Mouse (Mus musculus) kidney, adult 2 months (tissue): ENCODE results near the gene Noct.
A peak's percentile ranks its signal among the peaks of the same experiment; 100 is the strongest.

ENCODE experiments used
- CTCF ChIP-seq: fragments of 200-500 bp; conservative IDR thresholded peaks from 2 replicates; pipeline ENCODE4 v1.5.1; 2011; ENCODE audit warnings: low read depth, mild to moderate bottlenecking, control low read depth, low read length, moderate library complexity, mixed read lengths; ENCODE audit not compliant: insufficient read depth, insufficient read length
- POLR2A ChIP-seq: fragments of 200-500 bp; IDR thresholded peaks from one replicate; pipeline ENCODE4 v1.6.1; 2011; ENCODE audit warnings: low read depth, low read length, control low read depth

DNA sequence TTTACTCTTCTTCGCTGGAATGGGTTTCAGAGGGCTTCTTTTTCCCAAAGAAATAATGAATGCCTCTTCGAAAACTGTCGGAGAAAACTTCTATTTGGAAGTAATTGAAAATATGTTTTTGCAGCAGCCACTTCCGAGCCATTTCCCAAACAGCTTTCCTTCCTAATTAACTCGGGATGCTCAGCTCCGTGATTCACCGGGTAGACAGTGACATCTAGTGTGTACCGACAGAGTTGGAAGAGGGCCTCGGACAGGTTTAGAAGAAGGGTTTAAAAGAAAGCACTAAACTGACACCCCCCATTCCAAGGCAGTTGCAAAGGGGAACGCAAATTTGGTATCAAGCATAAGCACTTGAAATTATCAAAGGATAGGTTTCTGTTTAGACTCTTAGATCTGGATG lies 46.1 kb upstream of the Noct start:
- TF ChIP-seq CTCF (peak; percentile 25; the same call in 1 of the 2 replicates), POLR2A (no peak)
